Mouse (Mus musculus): ENCODE measurements around the gene Pak4. TPM values are rescaled to one million over a fixed set of nuclear protein-coding genes. Genes with fewer than 3 reads are reported as not detected.

Gene Pak4
- polyA plus RNA-seq, 1 experiment from 2014 or later = 21.1 TPM

DNA sequence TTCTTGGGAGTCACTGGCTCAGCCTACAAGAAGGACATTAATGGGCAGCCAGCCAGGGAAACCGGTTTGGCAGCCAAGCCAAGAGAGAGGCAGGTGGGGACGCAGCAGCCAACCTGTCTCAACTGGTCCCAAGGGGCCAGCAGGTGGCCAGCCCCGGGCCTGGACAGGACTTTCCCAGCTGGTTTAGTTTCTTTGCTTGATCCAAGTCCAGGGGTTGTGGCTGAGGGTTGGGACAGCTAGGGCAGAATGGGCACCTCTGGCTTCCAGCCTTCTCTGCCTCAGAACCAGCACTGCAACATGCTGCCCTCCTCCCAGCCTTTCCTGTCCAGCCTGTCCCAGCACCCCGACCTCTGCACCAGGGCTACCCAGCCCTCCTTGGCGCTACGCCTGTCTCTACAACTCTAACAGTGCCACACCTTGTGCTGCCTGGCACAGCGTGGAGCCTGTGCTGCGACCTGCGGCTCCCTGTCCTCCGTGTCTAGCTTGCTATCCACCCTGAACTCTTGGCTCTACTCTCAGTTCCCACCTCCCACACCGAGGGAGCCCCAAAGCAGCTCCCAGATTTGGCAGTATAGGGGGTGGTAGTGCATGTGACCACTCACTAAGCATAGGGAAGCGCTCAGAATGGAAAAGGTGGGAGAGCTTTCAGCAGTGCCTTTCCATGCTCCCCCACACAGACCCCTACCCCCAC lies 27.5 kb downstream of the Pak4 start:
- Histone ChIP-seq H3K4me2 (ENCODE audit: low read length) (no peak overlapping the region), H3K27ac (replicated peaks in 1 of 2; ENCODE audit: control insufficient read depth in 1 of 2, insufficient read depth in 1 of 2, low read depth in 2 of 2, low read length in 2 of 2) (peak overlapping the region; percentile 7 to 13; a peak in 2 of 4 replicates), H3K4me3 (ENCODE audit: control insufficient read depth in 1 of 2, insufficient read depth in 1 of 2, low read depth in 1 of 2, low read length in 2 of 2) (no peak overlapping the region), H3K27me3 (ENCODE audit: control insufficient read depth, insufficient read depth, low read length) (no peaks in the 10 kb centered on the region), H3K9me3 (ENCODE audit: control insufficient read depth, low read length) (no peaks in the 10 kb centered on the region), H3K9ac (ENCODE audit: low read length) (peak overlapping the region; percentile 25), H3K4me1 (ENCODE audit: control insufficient read depth in 2 of 2, insufficient read depth in 2 of 2, low read length in 2 of 2) (peaks cover 32 to 35% of the 10 kb centered on the region in 2 experiments), H3K36me3 (ENCODE audit: control insufficient read depth, insufficient read depth, low read length) (peaks cover 39% of the 10 kb centered on the region)
- no peak for ATAC-seq (ENCODE audit: insufficient number of reproducible peaks, insufficient read depth, low FRiP score, low read depth)
- 57% methylated on average over 12 of the region's 12 CpGs for WGBS

DNA sequence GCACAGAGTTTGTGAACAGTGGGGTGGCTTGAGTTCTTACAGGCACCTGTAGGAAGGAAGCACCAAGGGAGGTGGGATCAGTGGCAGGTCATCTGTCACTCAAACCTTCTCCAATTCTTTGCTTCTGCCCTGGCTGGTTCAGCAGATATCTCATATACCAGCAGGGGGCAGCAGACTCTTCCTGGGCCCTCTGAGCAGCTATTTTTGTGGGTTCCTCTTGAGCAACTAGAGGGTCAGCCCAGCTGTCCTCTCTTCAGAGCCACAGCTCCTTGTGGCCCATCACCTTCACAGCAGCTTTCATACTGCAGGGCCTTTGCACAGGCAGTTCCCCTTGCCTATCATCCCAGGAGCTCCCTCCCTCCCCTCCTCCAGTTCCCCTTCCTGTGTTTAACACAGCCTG lies 29.7 kb downstream of the Pak4 start:
- no peaks in the 10 kb centered on the region for H3K9me3 ChIP-seq (ENCODE audit: control insufficient read depth, low read length)
- H3K4me2 ChIP-seq (ENCODE audit: low read length) = no peak overlapping the region
- H3K4me3 ChIP-seq (ENCODE audit: control insufficient read depth in 1 of 2, insufficient read depth in 1 of 2, low read depth in 1 of 2, low read length in 2 of 2) = no peak overlapping the region
- peaks cover 29 to 32% of the 10 kb centered on the region in 2 experiments for H3K4me1 ChIP-seq (ENCODE audit: control insufficient read depth in 2 of 2, insufficient read depth in 2 of 2, low read length in 2 of 2)
- no peaks in the 10 kb centered on the region for H3K27me3 ChIP-seq (ENCODE audit: control insufficient read depth, insufficient read depth, low read length)
- H3K36me3 ChIP-seq (ENCODE audit: control insufficient read depth, insufficient read depth, low read length) = peaks cover 61% of the 10 kb centered on the region
- no peak overlapping the region for H3K9ac ChIP-seq (ENCODE audit: low read length)
- no peak for ATAC-seq (ENCODE audit: insufficient number of reproducible peaks, insufficient read depth, low FRiP score, low read depth)
- no peak overlapping the region for H3K27ac ChIP-seq (replicated peaks in 1 of 2; ENCODE audit: control insufficient read depth in 1 of 2, insufficient read depth in 1 of 2, low read depth in 2 of 2, low read length in 2 of 2)

DNA sequence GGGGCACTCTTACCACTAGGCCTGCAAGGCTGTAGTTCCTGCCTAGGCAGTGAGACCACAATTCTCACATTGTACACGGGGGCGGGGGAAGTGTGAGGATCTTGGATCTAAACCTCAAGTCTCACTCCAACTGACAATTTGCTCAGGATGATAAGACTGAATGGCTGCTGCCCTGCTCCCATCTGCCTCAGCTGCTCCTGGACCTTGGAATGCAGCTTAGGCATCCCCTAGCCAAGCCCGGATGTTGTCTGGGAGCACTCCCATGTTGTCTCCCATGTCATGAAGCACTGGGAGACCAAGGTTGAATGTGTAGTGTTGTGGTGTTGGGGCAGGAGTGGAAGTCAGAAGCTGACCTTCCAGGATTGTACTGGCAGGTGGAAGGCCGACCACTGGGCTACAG lies 30.4 kb downstream of the Pak4 start:
- Histone ChIP-seq H3K36me3 (ENCODE audit: control insufficient read depth, insufficient read depth, low read length) (peaks cover 68% of the 10 kb centered on the region), H3K9ac (ENCODE audit: low read length) (no peak overlapping the region), H3K27ac (replicated peaks in 1 of 2; ENCODE audit: control insufficient read depth in 1 of 2, insufficient read depth in 1 of 2, low read depth in 2 of 2, low read length in 2 of 2) (no peak overlapping the region), H3K4me3 (ENCODE audit: control insufficient read depth in 1 of 2, insufficient read depth in 1 of 2, low read depth in 1 of 2, low read length in 2 of 2) (no peak overlapping the region), H3K27me3 (ENCODE audit: control insufficient read depth, insufficient read depth, low read length) (no peaks in the 10 kb centered on the region), H3K4me2 (ENCODE audit: low read length) (no peak overlapping the region), H3K9me3 (ENCODE audit: control insufficient read depth, low read length) (no peaks in the 10 kb centered on the region), H3K4me1 (ENCODE audit: control insufficient read depth in 2 of 2, insufficient read depth in 2 of 2, low read length in 2 of 2) (peaks cover 23 to 32% of the 10 kb centered on the region in 2 experiments)
- no peak for ATAC-seq (ENCODE audit: insufficient number of reproducible peaks, insufficient read depth, low FRiP score, low read depth)
- 88% methylated on average over 4 of the region's 4 CpGs for WGBS

DNA sequence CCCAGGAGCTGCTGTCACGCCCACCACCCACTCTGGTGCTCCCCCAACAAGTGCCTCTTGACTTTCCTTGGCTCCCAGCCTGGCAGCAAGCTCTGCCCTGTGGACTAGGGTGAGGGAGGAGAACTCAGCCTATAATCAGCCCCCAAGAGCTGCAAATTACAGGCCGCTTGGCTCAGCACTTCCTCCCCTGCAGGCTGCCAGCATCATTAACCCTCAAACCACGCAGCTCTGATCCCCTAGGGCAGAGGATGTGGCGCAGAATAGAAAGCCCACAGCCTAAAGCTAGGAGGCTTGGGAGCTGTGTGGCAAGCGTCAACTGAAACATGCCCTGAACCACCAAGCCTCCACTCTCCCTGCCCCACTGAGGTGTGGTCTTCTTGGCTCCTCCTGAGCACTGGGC lies 32.6 kb downstream of the Pak4 start:
- Histone ChIP-seq H3K27me3 (ENCODE audit: control insufficient read depth, insufficient read depth, low read length) (no peaks in the 10 kb centered on the region), H3K9ac (ENCODE audit: low read length) (no peak overlapping the region), H3K36me3 (ENCODE audit: control insufficient read depth, insufficient read depth, low read length) (peaks cover 89% of the 10 kb centered on the region), H3K4me1 (ENCODE audit: control insufficient read depth in 2 of 2, insufficient read depth in 2 of 2, low read length in 2 of 2) (peaks cover 7 to 11% of the 10 kb centered on the region in 2 experiments; a peak in 3 of 4 replicates), H3K4me2 (ENCODE audit: low read length) (no peak overlapping the region), H3K9me3 (ENCODE audit: control insufficient read depth, low read length) (no peaks in the 10 kb centered on the region), H3K27ac (replicated peaks in 1 of 2; ENCODE audit: control insufficient read depth in 1 of 2, insufficient read depth in 1 of 2, low read depth in 2 of 2, low read length in 2 of 2) (no peak overlapping the region), H3K4me3 (ENCODE audit: control insufficient read depth in 1 of 2, insufficient read depth in 1 of 2, low read depth in 1 of 2, low read length in 2 of 2) (no peak overlapping the region)
- ATAC-seq (ENCODE audit: insufficient number of reproducible peaks, insufficient read depth, low FRiP score, low read depth) = no peak
- 87% methylated on average over 5 of the region's 5 CpGs for WGBS

DNA sequence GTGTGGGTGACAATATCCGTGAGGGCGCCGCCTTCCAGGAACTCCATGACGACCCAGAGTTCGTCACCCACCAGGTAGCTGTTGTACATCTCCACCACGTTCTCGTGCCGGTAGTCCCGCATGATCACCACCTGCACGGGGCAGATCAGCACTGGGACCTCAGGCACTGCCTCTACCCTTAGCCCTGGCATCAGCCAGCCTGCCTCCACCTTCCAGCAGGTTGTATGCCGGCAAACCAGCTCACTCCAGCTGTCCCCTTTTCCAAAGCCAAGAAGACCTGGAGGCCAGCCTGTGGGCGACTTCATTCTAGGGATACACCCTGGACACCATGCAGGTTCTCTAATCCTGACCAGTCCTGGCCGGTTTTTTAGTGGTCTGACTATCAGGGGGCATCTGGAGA lies 35.0 kb downstream of the Pak4 start:
- Histone ChIP-seq H3K36me3 (ENCODE audit: control insufficient read depth, insufficient read depth, low read length) (peaks cover 98% of the 10 kb centered on the region), H3K9ac (ENCODE audit: low read length) (no peak overlapping the region), H3K9me3 (ENCODE audit: control insufficient read depth, low read length) (no peaks in the 10 kb centered on the region), H3K4me1 (ENCODE audit: control insufficient read depth in 2 of 2, insufficient read depth in 2 of 2, low read length in 2 of 2) (peaks cover under 1 to 6% of the 10 kb centered on the region in 2 experiments; a peak in 3 of 4 replicates), H3K27ac (replicated peaks in 1 of 2; ENCODE audit: control insufficient read depth in 1 of 2, insufficient read depth in 1 of 2, low read depth in 2 of 2, low read length in 2 of 2) (no peak overlapping the region), H3K27me3 (ENCODE audit: control insufficient read depth, insufficient read depth, low read length) (no peaks in the 10 kb centered on the region), H3K4me3 (ENCODE audit: control insufficient read depth in 1 of 2, insufficient read depth in 1 of 2, low read depth in 1 of 2, low read length in 2 of 2) (no peak overlapping the region), H3K4me2 (ENCODE audit: low read length) (no peak overlapping the region)
- ATAC-seq (ENCODE audit: insufficient number of reproducible peaks, insufficient read depth, low FRiP score, low read depth) = no peak
- WGBS = 92% methylated on average over 13 of the region's 13 CpGs

DNA sequence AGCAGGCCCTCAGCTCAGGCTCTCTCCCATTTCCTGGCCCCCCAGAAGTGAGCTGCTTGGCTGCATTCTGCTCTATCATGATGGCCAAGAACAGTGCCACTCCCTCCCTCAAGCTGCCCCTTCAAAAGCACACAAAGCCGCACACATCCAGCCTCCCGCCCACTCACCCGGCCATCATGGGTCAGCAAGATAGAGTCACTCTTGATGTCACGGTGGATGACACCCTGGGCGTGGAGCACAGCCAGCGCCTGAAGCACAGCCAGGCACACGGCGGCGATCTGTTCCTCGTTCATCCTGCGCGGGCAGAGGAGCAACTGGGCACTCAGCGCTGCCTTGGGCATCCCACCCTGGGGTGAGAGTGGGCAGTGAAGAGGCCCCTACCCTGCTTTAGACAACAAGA lies 35.6 kb downstream of the Pak4 start:
- Histone ChIP-seq H3K9me3 (ENCODE audit: control insufficient read depth, low read length) (no peaks in the 10 kb centered on the region), H3K4me1 (ENCODE audit: control insufficient read depth in 2 of 2, insufficient read depth in 2 of 2, low read length in 2 of 2) (peaks cover 5 to 12% of the 10 kb centered on the region in 2 experiments; a peak in 3 of 4 replicates), H3K4me2 (ENCODE audit: low read length) (no peak overlapping the region), H3K27ac (replicated peaks in 1 of 2; ENCODE audit: control insufficient read depth in 1 of 2, insufficient read depth in 1 of 2, low read depth in 2 of 2, low read length in 2 of 2) (no peak overlapping the region), H3K27me3 (ENCODE audit: control insufficient read depth, insufficient read depth, low read length) (no peaks in the 10 kb centered on the region), H3K4me3 (ENCODE audit: control insufficient read depth in 1 of 2, insufficient read depth in 1 of 2, low read depth in 1 of 2, low read length in 2 of 2) (no peak overlapping the region), H3K36me3 (ENCODE audit: control insufficient read depth, insufficient read depth, low read length) (peaks cover 92% of the 10 kb centered on the region), H3K9ac (ENCODE audit: low read length) (no peak overlapping the region)
- ATAC-seq (ENCODE audit: insufficient number of reproducible peaks, insufficient read depth, low FRiP score, low read depth) = no peak
- 89% methylated on average over 13 of the region's 13 CpGs for WGBS

DNA sequence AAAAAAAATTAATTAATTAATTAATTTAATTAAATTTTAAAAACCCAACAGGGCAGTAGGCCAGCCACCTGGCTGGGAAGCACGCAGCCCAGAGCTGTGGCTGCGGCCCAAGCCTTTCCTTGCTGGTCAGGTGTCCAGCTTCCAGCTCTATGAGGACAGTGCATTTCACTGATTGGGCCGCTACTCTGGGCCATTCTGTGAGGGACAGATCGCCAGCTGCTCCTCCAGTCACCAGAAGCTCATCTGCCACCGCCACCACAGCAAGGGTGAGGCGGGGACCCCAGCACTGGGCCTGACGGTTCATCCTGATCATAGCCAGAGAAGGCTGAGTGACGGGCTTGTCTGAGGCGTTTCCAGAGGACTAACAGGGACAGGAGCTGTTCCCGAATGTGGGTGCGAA lies 36.0 kb downstream of the Pak4 start:
- WGBS = 87% methylated on average over 11 of the region's 11 CpGs
- Histone ChIP-seq H3K27me3 (ENCODE audit: control insufficient read depth, insufficient read depth, low read length) (no peaks in the 10 kb centered on the region), H3K9me3 (ENCODE audit: control insufficient read depth, low read length) (no peaks in the 10 kb centered on the region), H3K36me3 (ENCODE audit: control insufficient read depth, insufficient read depth, low read length) (peaks cover 90% of the 10 kb centered on the region), H3K4me1 (ENCODE audit: control insufficient read depth in 2 of 2, insufficient read depth in 2 of 2, low read length in 2 of 2) (peaks cover 5 to 13% of the 10 kb centered on the region in 2 experiments; a peak in 3 of 4 replicates), H3K4me2 (ENCODE audit: low read length) (no peak overlapping the region), H3K9ac (ENCODE audit: low read length) (no peak overlapping the region), H3K4me3 (ENCODE audit: control insufficient read depth in 1 of 2, insufficient read depth in 1 of 2, low read depth in 1 of 2, low read length in 2 of 2) (no peak overlapping the region), H3K27ac (replicated peaks in 1 of 2; ENCODE audit: control insufficient read depth in 1 of 2, insufficient read depth in 1 of 2, low read depth in 2 of 2, low read length in 2 of 2) (no peak overlapping the region)
- no peak for ATAC-seq (ENCODE audit: insufficient number of reproducible peaks, insufficient read depth, low FRiP score, low read depth)

DNA sequence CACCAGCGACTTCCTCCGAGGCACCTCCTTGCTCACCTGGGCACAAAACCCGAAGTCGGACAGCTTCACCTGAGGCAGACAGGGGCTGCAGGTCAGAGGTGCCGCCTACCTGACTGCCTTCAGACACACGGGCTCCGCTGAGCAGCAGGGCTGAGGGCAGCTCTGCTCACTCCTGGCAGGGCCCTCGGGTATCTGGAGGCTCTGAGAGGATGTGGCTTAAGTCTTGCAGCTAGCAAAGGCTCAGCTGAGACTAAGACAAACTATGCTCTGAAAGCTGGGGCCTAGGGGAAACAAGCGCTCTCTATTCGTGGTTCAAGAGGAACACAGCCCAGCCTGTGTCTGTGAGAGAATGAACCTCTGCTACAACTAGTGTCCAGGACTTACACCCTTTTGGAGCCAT lies 37.1 kb downstream of the Pak4 start:
- H3K27me3 ChIP-seq (ENCODE audit: control insufficient read depth, insufficient read depth, low read length) = no peaks in the 10 kb centered on the region
- no peak overlapping the region for H3K4me2 ChIP-seq (ENCODE audit: low read length)
- WGBS = 89% methylated on average over 10 of the region's 10 CpGs
- no peaks in the 10 kb centered on the region for H3K9me3 ChIP-seq (ENCODE audit: control insufficient read depth, low read length)
- H3K9ac ChIP-seq (ENCODE audit: low read length) = no peak overlapping the region
- peaks cover 80% of the 10 kb centered on the region for H3K36me3 ChIP-seq (ENCODE audit: control insufficient read depth, insufficient read depth, low read length)
- peaks cover 7 to 13% of the 10 kb centered on the region in 2 experiments; a peak in 3 of 4 replicates for H3K4me1 ChIP-seq (ENCODE audit: control insufficient read depth in 2 of 2, insufficient read depth in 2 of 2, low read length in 2 of 2)
- no peak for ATAC-seq (ENCODE audit: insufficient number of reproducible peaks, insufficient read depth, low FRiP score, low read depth)
- H3K4me3 ChIP-seq (ENCODE audit: control insufficient read depth in 1 of 2, insufficient read depth in 1 of 2, low read depth in 1 of 2, low read length in 2 of 2) = no peak overlapping the region
- H3K27ac ChIP-seq (replicated peaks in 1 of 2; ENCODE audit: control insufficient read depth in 1 of 2, insufficient read depth in 1 of 2, low read depth in 2 of 2, low read length in 2 of 2) = no peak overlapping the region

All from heart, embryonic 14.5 days (tissue).